Mouse (Mus musculus): ENCODE results near the gene Rgs16. TPM values are rescaled to one million over a fixed set of nuclear protein-coding genes. Genes with fewer than 3 reads are reported as not detected.
A peak's percentile ranks its signal among the peaks of the same experiment; 100 is the strongest.

Gene Rgs16
- total and polyA plus RNA-seq, 3 experiments: not detected

DNA sequence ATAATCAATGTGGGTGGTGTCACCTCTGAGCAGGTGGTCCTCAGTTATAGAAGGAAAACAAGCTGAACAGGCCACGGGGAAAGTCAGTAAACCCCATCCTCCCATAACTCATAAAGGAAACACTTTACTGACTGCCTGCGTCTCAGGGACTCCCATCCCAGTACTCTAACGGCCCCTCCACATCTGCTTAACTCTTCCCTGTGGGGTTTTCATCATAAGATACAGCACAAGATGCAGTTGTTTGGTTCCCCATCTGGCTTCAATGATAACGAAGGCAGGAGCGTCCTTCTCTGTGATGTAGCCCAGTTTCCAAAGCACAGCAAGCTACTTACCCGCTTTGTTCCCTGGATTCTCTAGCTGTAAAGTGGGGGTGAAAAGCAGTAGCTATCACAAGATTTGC is 9.9 kb downstream of the Rgs16 start (continued):
- TF ChIP-seq HCFC1 (IDR thresholded peaks at IDR 0.05; ENCODE audit: low read depth, low read length): no peak
- no peak for TF ChIP-seq BHLHE40 (IDR thresholded peaks at IDR 0.05; ENCODE audit: borderline replicate concordance, low read depth, low read length)
- no peak for TF ChIP-seq MYC (IDR thresholded peaks at IDR 0.05; ENCODE audit: low read depth, low read length)
- TF ChIP-seq ETS1 (IDR thresholded peaks at IDR 0.05; ENCODE audit: low read depth, low read length): peak; percentile 52; the same call in 1 of the 2 replicates
- TF ChIP-seq ZKSCAN1 (IDR thresholded peaks at IDR 0.05; ENCODE audit: low read depth, low read length): no peak
- no peak for TF ChIP-seq KAT2A (conservative IDR thresholded peaks at IDR 0.05; ENCODE audit: low read depth, low read length)
- no peak for TF ChIP-seq ZNF384 (IDR thresholded peaks at IDR 0.05; ENCODE audit: low read depth, low read length)
- no peak for TF ChIP-seq E2F4 (IDR thresholded peaks at IDR 0.05; ENCODE audit: borderline replicate concordance, low read depth, low read length)
- TF ChIP-seq ZC3H11A (IDR thresholded peaks at IDR 0.05; ENCODE audit: low read depth, low read length): no peak
- TF ChIP-seq POLR2AphosphoS5 (IDR thresholded peaks at IDR 0.05; ENCODE audit: borderline replicate concordance, low read depth, low read length): no peak

DNA sequence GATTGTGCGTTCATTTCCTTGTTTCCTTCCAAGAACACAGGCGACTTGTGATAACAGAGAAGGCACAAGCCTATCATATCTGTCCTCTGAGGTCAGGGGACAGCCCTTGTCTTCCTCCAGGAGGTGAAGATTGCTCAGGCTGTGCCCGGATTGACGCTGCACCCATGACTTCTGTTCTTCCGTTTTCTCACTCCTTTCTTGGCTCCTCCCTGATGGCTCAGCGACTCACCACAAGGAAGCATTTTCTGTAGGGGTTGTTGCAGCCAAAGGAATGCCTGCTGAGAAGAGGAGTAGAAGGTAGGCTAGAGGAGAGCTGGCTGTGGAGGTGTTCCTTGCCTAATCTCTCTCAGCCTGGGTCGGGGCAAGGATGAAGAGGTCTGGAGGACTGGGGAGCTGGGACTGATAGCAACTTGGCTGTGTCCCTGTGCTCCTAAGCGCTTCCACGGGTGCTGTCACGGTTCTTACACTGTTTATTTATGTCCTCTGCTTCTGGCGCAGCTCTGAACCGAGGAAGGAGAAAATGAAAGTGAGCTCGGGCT is 11.7 kb downstream of the Rgs16 start:
- H3K27me3 ChIP-seq (ENCODE audit: control insufficient read depth in 1 of 2, insufficient read depth in 2 of 2, low read length in 2 of 2): no peaks in the 10 kb centered on the region
- H3K9ac ChIP-seq (ENCODE audit: control insufficient read depth, low read depth, low read length, poor library complexity, severe bottlenecking): peak overlapping the region; percentile 60
- H3K79me2 ChIP-seq (ENCODE audit: control insufficient read depth, insufficient read depth, low read length, poor library complexity): no peaks in the 10 kb centered on the region; the same call in 1 of the 2 replicates
- H3K27ac ChIP-seq (ENCODE audit: control insufficient read depth, low read depth, low read length): peak overlapping the region; percentile 72
- peaks cover 0 to 9% of the 10 kb centered on the region in 2 experiments; a peak in 1 of 4 replicates for H3K36me3 ChIP-seq (ENCODE audit: control insufficient read depth in 1 of 2, insufficient read depth in 2 of 2, low read length in 2 of 2)
- H3K9me3 ChIP-seq (replicated peaks; ENCODE audit: insufficient read depth, low read length): no peaks in the 10 kb centered on the region
- peaks cover 0 to 14% of the 10 kb centered on the region in 2 experiments; a peak in 2 of 4 replicates for H3K4me1 ChIP-seq (ENCODE audit: control insufficient read depth in 1 of 2, insufficient read depth in 2 of 2, low read length in 2 of 2)
- DNase-seq (ENCODE audit: low read depth, low spot score): peak; percentile 83
- peak overlapping the region; percentile 60 to 80 for H3K4me3 ChIP-seq (ENCODE audit: control insufficient read depth in 1 of 2, insufficient read depth in 1 of 2, low read depth in 2 of 2, low read length in 2 of 2)
- peak; percentile 84; the same call in 1 of the 2 replicates for TF ChIP-seq TBP (IDR thresholded peaks at IDR 0.05; ENCODE audit: low read depth, low read length)
- peak; percentile 26; the same call in 1 of the 2 replicates for TF ChIP-seq TCF12 (IDR thresholded peaks at IDR 0.05; ENCODE audit: low read depth, low read length)
- no peak for TF ChIP-seq GATA1 (IDR thresholded peaks at IDR 0.05; ENCODE audit: low read depth, low read length)
- no peak for TF ChIP-seq NELFE (IDR thresholded peaks at IDR 0.05; ENCODE audit: low read depth, low read length)
- peak; percentile 9 to 42; a peak in 2 of 4 replicates for TF ChIP-seq EP300 (IDR thresholded peaks at IDR 0.05; ENCODE audit: low read depth in 1 of 2, low read length in 2 of 2)
- TF ChIP-seq GABPA (IDR thresholded peaks at IDR 0.05; ENCODE audit: low read depth, low read length): no peak
- TF ChIP-seq ETS1 (IDR thresholded peaks at IDR 0.05; ENCODE audit: low read depth, low read length): peak; percentile 60
- TF ChIP-seq BHLHE40 (IDR thresholded peaks at IDR 0.05; ENCODE audit: borderline replicate concordance, low read depth, low read length): no peak
- TF ChIP-seq MEF2A (IDR thresholded peaks at IDR 0.05; ENCODE audit: extremely low read depth, insufficient replicate concordance, low read depth, low read length, poor library complexity, severe bottlenecking): no peak
- no peak for TF ChIP-seq SMC3 (IDR thresholded peaks at IDR 0.05; ENCODE audit: low read depth, low read length)
- peak; percentile 23; the same call in 1 of the 2 replicates for TF ChIP-seq HCFC1 (IDR thresholded peaks at IDR 0.05; ENCODE audit: low read depth, low read length)
- TF ChIP-seq UBTF (IDR thresholded peaks at IDR 0.05; ENCODE audit: borderline replicate concordance, insufficient read depth, low read depth, low read length): 0 out of 2 replicates have a peak, but pooled peaks have one; percentile 46
- TF ChIP-seq ZC3H11A (IDR thresholded peaks at IDR 0.05; ENCODE audit: low read depth, low read length): no peak
- TF ChIP-seq MAX (IDR thresholded peaks at IDR 0.05; ENCODE audit: low read length): peak; percentile 2; the same call in 1 of the 2 replicates
- TF ChIP-seq ELF1 (IDR thresholded peaks at IDR 0.05; ENCODE audit: low read depth, low read length): peak; percentile 53; the same call in 1 of the 2 replicates
- TF ChIP-seq POLR2A (IDR thresholded peaks at IDR 0.05; ENCODE audit: control insufficient read depth in 1 of 2, insufficient read depth in 1 of 2, low read depth in 1 of 2, low read length in 2 of 2, poor library complexity in 1 of 2): peak in 1 of 2 experiments; percentile 60; a peak in 2 of 4 replicates
